Mouse (Mus musculus) spleen, postnatal 36 days (tissue): ENCODE results near the gene Gm45808.
"Not testable (repeated sequence)": the region's sequence is repeated elsewhere in the genome, so short reads cannot be mapped to it uniquely, and the experiment has no call there.

ENCODE experiments used
- DNase-seq, 2 experiments: peaks; one replicate each; pipeline ENCODE4 v3.0.0; 2022; ENCODE audit warnings: low spot score in 2 of 2, mixed read lengths in 1 of 2

The Gm45808 gene

GRCm38 (mm10) chr7:45486761-45487415, at the start of gene Gm45808:
TSS of gene Gm45808 (minus strand) at chr7:45486811.
- DNase-seq: no peak

DNA sequence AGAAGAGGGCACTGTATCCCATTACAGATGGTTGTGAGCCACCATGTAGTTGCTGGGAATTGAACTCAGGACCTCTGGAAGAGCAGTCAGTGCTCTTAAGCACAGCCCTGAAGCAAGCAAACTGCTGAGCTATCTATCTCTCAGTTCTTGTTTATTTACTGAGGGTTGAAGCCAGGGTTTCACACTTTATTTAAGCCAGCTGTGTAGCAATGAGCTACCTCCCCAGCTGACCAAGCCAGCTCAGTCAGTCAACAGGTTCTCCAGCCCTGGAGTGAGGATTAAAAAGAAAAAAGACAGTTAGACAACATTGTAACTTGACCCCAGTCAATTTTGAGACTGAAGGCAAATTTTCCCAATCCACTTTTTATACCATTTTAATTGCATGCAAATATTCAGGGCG, 49.1 kb upstream of the Gm45808 start:
- no peak for DNase-seq

- no peak for DNase-seq
Measured at GRCm38 (mm10) chr7:45530643-45531042, 44.0 kb upstream of the Gm45808 start.

DNA sequence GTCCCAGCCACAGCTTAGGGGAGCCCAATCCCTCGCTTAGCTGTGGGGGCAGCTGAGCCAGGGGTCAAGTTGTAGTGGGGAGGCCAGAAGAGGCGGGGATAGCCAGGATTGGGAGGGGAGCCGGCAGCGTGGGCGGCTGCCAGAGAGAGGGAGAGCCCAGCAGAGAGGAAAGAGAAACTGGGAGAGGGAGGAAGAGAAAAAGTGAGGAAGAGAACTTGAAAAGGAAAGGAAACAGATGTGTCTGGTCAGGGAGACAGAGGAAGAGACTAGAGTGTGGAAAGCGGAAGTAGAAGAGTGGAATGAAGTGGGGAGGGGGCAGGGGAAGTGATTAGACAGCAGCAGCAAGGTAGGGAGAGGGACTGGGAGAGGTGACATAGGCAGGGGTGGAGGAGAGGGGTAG, 42.9 kb upstream of the Gm45808 start:
- peak in 1 of 2 experiments; percentile 25 for DNase-seq

DNA sequence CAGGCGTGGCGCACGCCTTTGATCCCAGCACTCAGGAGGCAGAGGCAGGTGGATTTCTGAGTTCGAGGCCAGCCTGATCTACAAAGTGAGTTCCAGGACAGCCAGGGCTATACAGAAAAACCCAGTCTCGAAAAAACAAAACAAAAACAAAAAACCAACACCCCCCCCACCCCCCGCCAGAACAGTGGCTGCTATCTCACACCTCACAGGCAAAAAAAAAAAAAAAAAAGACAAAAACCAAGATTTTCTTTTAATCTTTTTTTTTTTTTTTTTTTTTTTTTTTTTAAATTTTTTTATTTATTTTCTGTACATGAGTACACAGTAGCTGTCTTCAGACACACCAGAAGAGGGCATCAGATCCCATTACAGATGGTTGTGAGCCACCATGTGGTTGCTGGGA, 40.6 kb upstream of the Gm45808 start:
- not testable (repeated sequence) for DNase-seq

- peak; percentile 46 to 60 for DNase-seq
Measured at GRCm38 (mm10) chr7:45526474-45527120, 40.0 kb upstream of the Gm45808 start.

- peak; percentile 89 to 93 for DNase-seq
Measured at GRCm38 (mm10) chr7:45525809-45526473, 39.3 kb upstream of the Gm45808 start, which contains the start of the genes Ppp1r15a and Plekha4. TSS of gene Ppp1r15a (minus strand) at chr7:45526268. TSS of gene Plekha4 (plus strand) at chr7:45526330.

GRCm38 (mm10) chr7:45524841-45525621, 38.4 kb upstream of the Gm45808 start:
- DNase-seq: peak; percentile 73 to 82

DNA sequence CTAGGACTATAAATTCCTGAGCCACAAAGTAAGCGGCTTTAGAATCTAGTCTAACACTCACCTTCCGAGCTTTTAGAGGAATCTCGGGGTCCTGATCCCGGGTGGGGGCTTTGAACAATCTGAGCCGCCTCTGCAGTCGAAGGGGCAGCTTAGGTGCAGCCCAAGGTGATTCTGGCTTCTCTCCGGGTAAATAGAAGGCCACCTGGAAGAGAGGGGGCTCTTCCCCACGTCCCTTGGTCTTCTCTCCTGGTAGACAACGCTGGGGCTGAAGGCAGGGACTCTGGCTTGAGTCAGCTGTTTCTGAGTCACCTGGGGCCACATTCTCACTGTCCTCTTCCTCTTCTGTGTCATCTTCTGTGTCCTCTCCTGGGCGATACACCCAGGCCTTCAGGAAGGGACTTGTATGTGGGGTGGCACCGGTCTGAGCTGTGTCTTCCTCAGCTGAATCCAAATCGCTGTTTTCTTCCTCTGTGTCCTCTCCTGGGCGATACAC, 37.1 kb upstream of the Gm45808 start:
- no peak for DNase-seq

DNA sequence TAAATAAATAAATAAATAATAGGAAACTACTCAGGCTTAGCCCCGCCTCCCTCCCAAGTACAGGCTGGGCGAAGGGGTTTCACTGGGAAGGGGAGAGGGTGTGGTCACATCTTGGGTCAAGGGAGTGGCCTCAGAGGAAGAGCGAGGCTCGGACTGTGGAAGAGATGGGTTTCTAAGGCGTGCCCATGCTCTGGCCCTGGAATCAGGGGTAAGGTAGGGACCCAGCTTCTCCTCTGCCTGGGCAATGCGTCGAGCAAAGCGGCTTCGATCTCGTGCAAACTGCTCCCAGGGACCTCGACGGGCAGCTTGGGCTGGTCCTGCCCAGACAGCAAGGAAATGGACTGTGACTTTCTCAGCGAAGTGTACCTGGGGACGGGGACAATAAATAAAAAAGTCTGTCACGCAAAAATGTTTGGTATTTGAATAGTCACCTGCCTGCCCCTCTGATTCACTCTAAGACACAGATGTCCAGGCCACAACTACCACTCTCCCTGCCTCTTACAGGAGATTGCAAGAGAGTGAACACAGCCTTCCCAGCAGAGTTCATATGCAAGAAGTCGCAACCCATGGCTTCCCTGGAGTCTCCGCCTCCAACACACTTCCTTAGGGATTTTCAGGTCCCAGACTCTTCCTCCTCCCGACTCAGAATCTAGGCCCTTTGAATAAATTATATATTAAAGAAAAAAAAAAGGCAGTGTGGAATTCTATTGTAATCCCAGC, 36.5 kb upstream of the Gm45808 start:
- DNase-seq: peak in 1 of 2 experiments; percentile 37

DNA sequence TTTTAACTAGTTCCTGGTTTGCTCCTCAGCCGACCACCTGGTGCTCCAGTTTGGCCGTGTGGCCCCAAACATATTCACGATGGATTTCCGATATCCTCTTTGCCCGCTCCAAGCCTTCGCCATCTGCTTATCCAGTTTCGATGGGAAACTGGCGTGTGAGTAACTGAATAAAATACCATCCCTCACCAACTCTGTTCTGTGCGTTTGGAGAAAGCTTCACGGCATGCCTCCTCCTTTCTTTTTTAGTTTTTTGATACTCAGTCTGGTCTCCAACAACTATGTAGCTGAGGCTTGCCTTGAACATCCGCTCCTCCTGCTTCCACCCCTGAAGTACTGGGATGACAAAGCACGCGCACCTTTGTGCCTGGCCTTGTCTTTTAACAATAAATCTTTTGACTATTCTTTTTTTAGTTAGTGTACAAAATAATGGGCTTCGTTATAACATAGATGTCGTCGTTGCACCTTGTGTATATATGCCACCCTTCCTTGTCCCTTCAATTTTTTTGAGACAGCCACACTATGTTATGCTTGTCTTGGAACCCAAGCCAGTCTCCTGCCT, 35.7 kb upstream of the Gm45808 start:
- no peak for DNase-seq

DNA sequence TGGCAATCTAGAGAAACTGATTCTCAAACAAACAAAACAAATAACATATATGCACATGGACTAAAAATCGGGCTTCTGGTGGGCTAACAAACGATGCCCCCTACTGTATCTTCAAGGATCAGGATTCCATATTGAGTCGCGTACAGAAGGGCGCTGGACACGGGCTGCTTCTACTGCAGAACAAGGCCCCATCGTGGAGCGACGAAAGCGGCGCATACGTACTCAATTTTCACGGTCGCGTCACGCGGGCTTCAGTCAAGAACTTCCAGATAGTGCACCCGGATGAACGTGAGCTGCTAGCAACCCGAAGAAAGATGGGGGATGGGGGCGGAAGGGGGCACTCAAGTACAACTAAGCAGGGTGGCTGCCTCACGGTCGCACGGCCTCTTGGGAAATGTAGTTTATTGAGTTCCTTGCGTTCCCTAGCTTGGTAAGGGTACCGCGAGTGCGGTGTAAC, 35.1 kb upstream of the Gm45808 start:
- DNase-seq: peak; percentile 90 to 93

GRCm38 (mm10) chr7:45520605-45521004, 34.0 kb upstream of the Gm45808 start:
- DNase-seq: no peak

DNA sequence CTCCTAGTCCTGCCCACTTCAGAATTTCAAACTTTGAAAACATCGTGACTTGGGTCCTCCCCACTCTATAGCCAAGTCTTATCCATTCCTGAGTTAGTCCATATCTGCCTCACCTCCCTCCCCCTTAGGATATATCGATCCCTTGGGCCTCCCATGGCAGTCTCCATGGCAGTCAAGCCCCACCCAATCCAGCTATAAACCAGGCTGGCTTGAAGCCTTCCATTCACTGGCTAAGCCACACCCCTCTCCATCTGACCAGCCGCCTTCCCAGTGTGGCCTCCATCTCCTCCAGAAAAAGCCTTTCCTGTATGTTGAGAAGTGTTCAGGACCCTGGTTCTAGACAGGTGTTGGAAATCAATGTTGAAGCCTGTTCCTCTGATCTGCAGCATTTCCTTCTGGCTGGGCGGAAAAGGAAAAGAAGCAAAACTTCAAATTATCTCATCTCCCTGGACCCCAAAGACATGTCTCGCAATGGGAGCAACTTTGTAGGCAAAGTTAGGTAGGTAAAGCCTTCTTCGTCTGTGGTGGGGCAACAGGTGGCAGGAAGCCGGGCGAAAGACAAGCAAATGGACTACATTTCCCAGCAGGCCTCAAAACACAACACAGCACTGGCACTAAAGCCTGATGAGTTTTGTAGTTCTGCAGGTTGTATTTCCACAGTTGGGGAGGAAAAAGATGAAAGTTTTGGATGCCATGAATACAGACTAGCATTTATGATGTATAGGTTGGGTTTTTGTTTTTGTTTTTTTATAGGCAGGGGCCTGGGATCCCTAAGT, 32.9 kb upstream of the Gm45808 start:
- no peak for DNase-seq

DNA sequence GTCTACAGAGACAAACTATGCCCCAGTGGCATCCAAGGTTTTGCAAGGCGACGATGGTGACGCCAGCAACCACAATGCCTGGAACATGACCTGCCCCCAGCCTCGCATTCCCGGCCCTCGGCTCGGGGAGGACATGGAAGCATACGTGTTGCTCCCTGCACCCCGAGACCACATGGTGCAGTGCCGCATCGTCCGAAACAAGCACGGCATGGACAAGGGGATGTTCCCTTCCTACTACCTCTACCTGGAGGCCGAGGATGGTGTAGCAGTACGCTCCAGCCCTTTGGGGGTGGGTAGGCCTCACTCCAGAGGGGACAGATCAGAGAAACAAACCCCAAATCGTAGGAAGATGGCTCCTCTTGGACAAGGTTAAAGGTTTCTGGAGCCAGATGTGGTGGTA, 32.0 kb upstream of the Gm45808 start:
- DNase-seq: no peak

- not testable (repeated sequence) for DNase-seq
Measured at GRCm38 (mm10) chr7:45516846-45517245, 30.2 kb upstream of the Gm45808 start.

GRCm38 (mm10) chr7:45515436-45515835, 28.8 kb upstream of the Gm45808 start:
- no peak for DNase-seq

DNA sequence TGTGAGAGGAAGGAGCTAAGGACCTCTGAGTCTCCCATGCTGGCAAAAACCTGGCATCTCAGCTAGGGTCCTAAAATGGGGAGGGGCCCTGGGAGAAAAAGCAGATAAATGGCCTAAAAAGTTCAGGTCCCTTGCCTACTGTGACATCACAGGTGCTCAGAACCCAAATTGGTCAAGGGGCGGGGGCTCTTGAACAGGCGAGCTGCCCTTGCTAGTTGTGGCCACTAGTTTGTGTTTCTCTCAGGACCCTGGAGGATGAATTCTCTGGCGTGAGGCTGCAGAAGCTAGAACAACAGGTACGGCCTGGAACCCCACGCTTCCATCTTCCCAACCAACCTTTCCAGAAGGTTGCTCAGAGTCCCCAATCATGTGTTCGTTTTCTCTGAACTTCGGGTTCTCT, 27.8 kb upstream of the Gm45808 start:
- no peak for DNase-seq

- DNase-seq: peak; percentile 92 to 96
Measured at GRCm38 (mm10) chr7:45509912-45510787, 23.5 kb upstream of the Gm45808 start, which contains the start of gene Nucb1. TSS of gene Nucb1 (minus strand) at chr7:45510406.
